Mouse (Mus musculus) heart, embryonic 14.5 days (tissue): ENCODE measurements around the gene Mlh1. TPM values are rescaled to one million over a fixed set of nuclear protein-coding genes. Genes with fewer than 3 reads are reported as not detected.

ENCODE experiments used
- ATAC-seq: fragments of 200-750 bp; cut with Nextera tagmentation; 2 replicates; pipeline ENCODE4 v1.8.0; 2017; ENCODE audit warnings: low read depth, moderate TSS enrichment; ENCODE audit not compliant: insufficient number of reproducible peaks, insufficient read depth, low FRiP score
- H3K27ac ChIP-seq, 2 experiments: fragments of 200-500 bp in 1 of 2; fragments of 300-500 bp in 1 of 2; sonication (generic) in 1 of 2; replicated peaks in 1 of 2; 2 replicates each; pipeline ENCODE4 v1.5.1; 2012 to 2014; ENCODE audit warnings: low read depth in 2 of 2, low read length in 2 of 2, control low read depth in 1 of 2, mild to moderate bottlenecking in 1 of 2, mixed read lengths in 1 of 2; ENCODE audit not compliant: control insufficient read depth in 1 of 2, insufficient read depth in 1 of 2
- H3K27me3 ChIP-seq: fragments of 300-500 bp; sonication (generic); 2 replicates; pipeline ENCODE4 v1.6.1; 2014; ENCODE audit warnings: mild to moderate bottlenecking, low read length, control low read depth; ENCODE audit not compliant: control insufficient read depth, insufficient read depth
- H3K36me3 ChIP-seq: fragments of 300-500 bp; sonication (generic); 2 replicates; pipeline ENCODE4 v1.6.1; 2014; ENCODE audit warnings: mild to moderate bottlenecking, control low read depth, low read length, mixed read lengths; ENCODE audit not compliant: control insufficient read depth, insufficient read depth
- H3K4me1 ChIP-seq, 2 experiments: fragments of 200-500 bp in 1 of 2; fragments of 300-500 bp in 1 of 2; sonication (generic) in 1 of 2; 2 replicates each; pipeline ENCODE4 v1.6.1; 2012 to 2014; ENCODE audit warnings: low read length in 2 of 2, control low read depth in 1 of 2, mixed read lengths in 1 of 2; ENCODE audit not compliant: control insufficient read depth in 2 of 2, insufficient read depth in 2 of 2
- H3K4me2 ChIP-seq: fragments of 300-500 bp; sonication (generic); 2 replicates; pipeline ENCODE4 v1.6.1; 2014; ENCODE audit warnings: mild to moderate bottlenecking, low read length
- H3K4me3 ChIP-seq, 2 experiments: fragments of 200-500 bp in 1 of 2; fragments of 300-500 bp in 1 of 2; sonication (generic) in 1 of 2; 2 replicates each; pipeline ENCODE4 v1.5.1; 2012 to 2014; ENCODE audit warnings: low read length in 2 of 2, mild to moderate bottlenecking in 2 of 2, control low read depth in 1 of 2, low read depth in 1 of 2, moderate library complexity in 1 of 2; ENCODE audit not compliant: control insufficient read depth in 1 of 2, insufficient read depth in 1 of 2
- H3K9ac ChIP-seq: fragments of 300-500 bp; sonication (generic); 2 replicates; pipeline ENCODE4 v1.6.1; 2014; ENCODE audit warnings: mild to moderate bottlenecking, low read length
- H3K9me3 ChIP-seq: fragments of 300-500 bp; sonication (generic); 2 replicates; pipeline ENCODE4 v1.6.1; 2016; ENCODE audit warnings: low read length, control low read depth; ENCODE audit not compliant: control insufficient read depth
- WGBS: fragments of 180-500 bp; shearing (Covaris S2); extraction: QIAGEN DNeasy Blood & Tissue Kit; methylation state at CpG from one replicate; pipeline ENCODE4 v1.1.7; 2014; 5-methylcytosine and 5-hydroxymethylcytosine counted together
- polyA plus RNA-seq: library from polyadenylated mRNA; unstranded; fragments of >200 nt; fragmentation: Nextera tagmentation; extraction: Ambion mirVana; gene quantifications from 2 replicates; pipeline ENCODE4 v1.2.1, GENCODE M21; 2014

Gene Mlh1
- polyA plus RNA-seq, 1 experiment from 2014 or later: 34.1 TPM

DNA sequence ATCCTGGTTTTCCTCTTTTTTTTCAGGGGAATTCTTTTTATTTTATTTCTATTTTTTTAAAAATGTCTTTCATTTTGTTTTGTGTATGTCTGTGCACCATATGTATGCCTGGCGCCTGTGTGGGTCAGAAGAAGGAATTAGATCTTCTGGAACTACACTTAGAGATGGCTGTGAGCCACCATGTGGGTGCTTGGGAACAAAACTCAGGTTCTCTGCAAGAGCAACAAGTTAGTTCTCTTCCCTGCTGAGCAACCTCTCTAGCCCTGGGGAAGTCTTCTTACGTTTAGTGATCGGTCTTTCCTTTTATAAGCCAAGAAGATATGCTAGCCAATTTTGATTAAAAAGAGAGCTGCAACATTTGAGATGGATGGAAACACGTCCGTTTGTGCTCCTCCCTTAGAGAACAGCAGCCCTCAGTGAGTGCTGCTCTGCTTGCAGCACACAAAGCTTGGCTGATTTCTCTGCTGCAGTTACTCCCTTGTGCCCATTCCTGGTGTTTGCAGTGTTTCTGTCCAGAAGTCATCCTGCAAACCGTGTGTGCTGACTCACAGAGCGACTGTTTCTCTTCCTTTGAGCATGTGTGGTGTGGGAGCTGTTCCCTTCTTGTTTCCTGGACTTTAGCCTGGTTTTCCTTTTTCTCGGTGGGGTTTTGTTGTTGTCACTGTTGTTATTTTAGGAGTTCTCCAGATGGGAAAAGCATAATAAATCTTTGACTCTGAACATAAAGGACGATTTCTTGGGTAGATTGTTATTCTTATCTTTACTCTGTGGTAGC, 66.8 kb downstream of the Mlh1 start:
- H3K27ac ChIP-seq: peak overlapping the region in 1 of 2 experiments; percentile 30; a peak in 2 of 4 replicates
- no peak overlapping the region for H3K4me3 ChIP-seq
- WGBS: 55% methylated on average over 9 of the region's 9 CpGs
- H3K4me2 ChIP-seq: no peak overlapping the region
- peaks cover 64% of the 10 kb centered on the region for H3K36me3 ChIP-seq
- H3K9me3 ChIP-seq: no peaks in the 10 kb centered on the region
- H3K27me3 ChIP-seq: no peaks in the 10 kb centered on the region
- ATAC-seq: no peak
- H3K9ac ChIP-seq: no peak overlapping the region
- peaks cover 6 to 14% of the 10 kb centered on the region in 2 experiments for H3K4me1 ChIP-seq

DNA sequence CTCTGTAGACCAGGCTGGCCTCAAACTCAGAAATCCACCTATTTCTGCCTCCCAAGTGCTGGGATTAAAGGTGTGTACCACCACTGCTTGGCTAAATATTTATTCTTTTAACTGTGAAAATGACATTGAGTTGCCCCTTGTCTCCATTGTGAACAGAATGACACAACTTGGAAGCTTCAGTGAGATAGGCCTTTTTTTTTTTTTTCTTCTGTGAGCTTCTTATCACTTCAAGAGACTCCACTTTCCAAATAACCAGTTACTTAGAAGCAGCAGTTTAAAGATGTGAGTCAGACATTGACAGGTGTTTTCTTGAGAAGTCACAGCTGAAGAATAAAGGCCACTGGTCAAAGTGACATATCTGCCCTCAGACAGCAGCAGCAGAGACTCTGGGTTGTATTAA, 71.4 kb downstream of the Mlh1 start:
- H3K4me3 ChIP-seq: no peak overlapping the region
- H3K4me2 ChIP-seq: no peak overlapping the region
- H3K27me3 ChIP-seq: no peaks in the 10 kb centered on the region
- no peaks in the 10 kb centered on the region for H3K9me3 ChIP-seq
- H3K36me3 ChIP-seq: peaks cover 57% of the 10 kb centered on the region
- H3K27ac ChIP-seq: no peak overlapping the region
- no peak overlapping the region for H3K9ac ChIP-seq
- ATAC-seq: no peak
- H3K4me1 ChIP-seq: no peaks in the 10 kb centered on the region; a peak in 1 of 4 replicates

- H3K27ac ChIP-seq: no peak overlapping the region
- H3K4me1 ChIP-seq: no peaks in the 10 kb centered on the region
- H3K9ac ChIP-seq: no peak overlapping the region
- WGBS: 42% methylated on average over 1 of the region's 1 CpGs
- H3K9me3 ChIP-seq: no peaks in the 10 kb centered on the region
- no peaks in the 10 kb centered on the region for H3K27me3 ChIP-seq
- H3K36me3 ChIP-seq: peaks cover 54% of the 10 kb centered on the region
- ATAC-seq: no peak
- H3K4me2 ChIP-seq: no peak overlapping the region
- H3K4me3 ChIP-seq: no peak overlapping the region
Observed at GRCm38 (mm10) chr9:111198332-111198731, 73.3 kb downstream of the Mlh1 start.

GRCm38 (mm10) chr9:111197712-111198111, 73.9 kb downstream of the Mlh1 start:
- ATAC-seq: no peak
- WGBS: 96% methylated on average over 4 of the region's 4 CpGs
- no peak overlapping the region for H3K27ac ChIP-seq
- H3K4me3 ChIP-seq: no peak overlapping the region
- H3K4me2 ChIP-seq: no peak overlapping the region
- H3K4me1 ChIP-seq: no peaks in the 10 kb centered on the region
- no peaks in the 10 kb centered on the region for H3K27me3 ChIP-seq
- H3K9me3 ChIP-seq: no peaks in the 10 kb centered on the region
- no peak overlapping the region for H3K9ac ChIP-seq
- H3K36me3 ChIP-seq: peaks cover 54% of the 10 kb centered on the region

- Histone ChIP-seq H3K4me2 (no peak overlapping the region), H3K36me3 (peaks cover 51% of the 10 kb centered on the region), H3K4me1 (no peaks in the 10 kb centered on the region), H3K4me3 (no peak overlapping the region), H3K9me3 (no peaks in the 10 kb centered on the region), H3K9ac (no peak overlapping the region), H3K27me3 (no peaks in the 10 kb centered on the region), H3K27ac (no peak overlapping the region)
- 91% methylated on average over 3 of the region's 3 CpGs for WGBS
- ATAC-seq: no peak
Observed at GRCm38 (mm10) chr9:111197116-111197515, 74.5 kb downstream of the Mlh1 start.

GRCm38 (mm10) chr9:111193211-111193610, 78.4 kb downstream of the Mlh1 start:
- H3K9ac ChIP-seq: no peak overlapping the region
- no peaks in the 10 kb centered on the region; a peak in 1 of 4 replicates for H3K4me1 ChIP-seq
- no peak overlapping the region for H3K4me3 ChIP-seq
- peaks cover 60% of the 10 kb centered on the region for H3K36me3 ChIP-seq
- H3K27me3 ChIP-seq: no peaks in the 10 kb centered on the region
- no peak overlapping the region for H3K4me2 ChIP-seq
- 89% methylated on average over 2 of the region's 2 CpGs for WGBS
- H3K27ac ChIP-seq: no peak overlapping the region
- no peaks in the 10 kb centered on the region for H3K9me3 ChIP-seq
- ATAC-seq: no peak

DNA sequence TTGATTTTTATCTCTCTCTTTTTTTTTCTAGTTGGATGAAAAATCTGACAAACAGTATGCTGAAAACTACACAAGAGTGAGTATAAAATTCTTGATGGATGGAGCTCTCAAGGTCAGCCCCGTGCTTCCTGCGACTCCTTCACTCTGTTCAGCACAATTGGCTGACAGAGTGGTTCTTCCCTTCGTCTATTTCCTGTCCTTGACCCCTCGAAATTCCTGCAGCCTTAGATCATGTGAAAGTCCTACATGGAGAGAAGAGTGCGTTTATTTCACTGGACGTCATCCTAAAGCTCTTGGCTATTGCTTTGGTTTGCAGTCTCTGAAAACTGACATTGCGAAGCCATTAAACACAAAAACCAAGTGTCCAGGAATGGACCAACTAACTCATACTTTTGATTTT, 82.9 kb downstream of the Mlh1 start:
- 68% methylated on average over 7 of the region's 7 CpGs for WGBS

GRCm38 (mm10) chr9:111186861-111187260, 84.7 kb downstream of the Mlh1 start:
- ATAC-seq: no peak
- H3K4me3 ChIP-seq: no peak overlapping the region
- no peak overlapping the region for H3K27ac ChIP-seq
- peaks cover 38% of the 10 kb centered on the region for H3K36me3 ChIP-seq
- no peaks in the 10 kb centered on the region for H3K9me3 ChIP-seq
- WGBS: 93% methylated on average over 6 of the region's 6 CpGs
- no peak overlapping the region for H3K9ac ChIP-seq
- peaks cover 0 to 6% of the 10 kb centered on the region in 2 experiments; a peak in 3 of 4 replicates for H3K4me1 ChIP-seq
- no peaks in the 10 kb centered on the region for H3K27me3 ChIP-seq
- no peak overlapping the region for H3K4me2 ChIP-seq

More for the DNA sequence above, 82.9 kb downstream of the Mlh1 start:
- H3K27me3 ChIP-seq: no peaks in the 10 kb centered on the region
- H3K27ac ChIP-seq: no peak overlapping the region
- H3K36me3 ChIP-seq: peaks cover 52% of the 10 kb centered on the region
- H3K4me2 ChIP-seq: no peak overlapping the region
- no peak overlapping the region for H3K4me3 ChIP-seq
- no peaks in the 10 kb centered on the region for H3K9me3 ChIP-seq
- no peak for ATAC-seq
- no peaks in the 10 kb centered on the region; a peak in 1 of 4 replicates for H3K4me1 ChIP-seq
- no peak overlapping the region for H3K9ac ChIP-seq
